Mouse (Mus musculus) CH12.LX (cell line): ENCODE results near the gene Dcpp2. TPM values are rescaled to one million over a fixed set of nuclear protein-coding genes. Genes with fewer than 3 reads are reported as not detected.

Experiments
- DNase-seq: peaks from one replicate; pipeline ENCODE4 v3.0.0-alpha.2; 2013; ENCODE audit errors: extremely low read depth
- H3K27ac ChIP-seq: 2 replicates; pipeline ENCODE4 v1.5.1; 2012; ENCODE audit warnings: low read depth, mild to moderate bottlenecking, control low read depth, moderate library complexity; ENCODE audit not compliant: insufficient read depth
- H3K27me3 ChIP-seq: replicated peaks from 2 replicates; pipeline ENCODE3; 2012; ENCODE audit warnings: inconsistent platforms
- H3K36me3 ChIP-seq, 2 experiments: replicated peaks in 1 of 2; 2 replicates each; pipeline versions ENCODE3 to v1.6.1; 2012; ENCODE audit warnings: inconsistent platforms in 1 of 2, low read length in 1 of 2, mild to moderate bottlenecking in 1 of 2, mixed read lengths in 1 of 2, moderate library complexity in 1 of 2; ENCODE audit not compliant: control insufficient read depth in 1 of 2, insufficient read depth in 1 of 2
- H3K4me1 ChIP-seq, 2 experiments: 2 replicates each; pipeline ENCODE4 v1.6.1; 2012; ENCODE audit warnings: inconsistent platforms in 1 of 2, moderate library complexity in 1 of 2; ENCODE audit not compliant: insufficient read depth in 2 of 2, control insufficient read depth in 1 of 2
- H3K4me2 ChIP-seq: 2 replicates; pipeline ENCODE4 v1.6.1; 2012; ENCODE audit warnings: low read depth, mild to moderate bottlenecking, control low read depth; ENCODE audit not compliant: poor library complexity, insufficient read depth, severe bottlenecking
- H3K4me3 ChIP-seq, 3 experiments: fragments of 150-350 bp in 1 of 3; sonication (generic) in 1 of 3; replicated peaks in 1 of 3; 2 replicates each; pipeline versions ENCODE3 to v1.5.1; 2011 to 2012; ENCODE audit warnings: low read depth in 2 of 3, low read length in 2 of 3, mild to moderate bottlenecking in 2 of 3, moderate library complexity in 2 of 3, control low read depth in 1 of 3, improper control_type of control experiment in 1 of 3, inconsistent platforms in 1 of 3, mixed read lengths in 1 of 3; ENCODE audit not compliant: poor library complexity in 1 of 3
- H3K79me2 ChIP-seq: replicated peaks from 2 replicates; pipeline ENCODE4 v1.6.1; 2012; ENCODE audit warnings: mild to moderate bottlenecking, moderate library complexity; ENCODE audit not compliant: control insufficient read depth, poor library complexity, insufficient read depth, severe bottlenecking; ENCODE audit errors: extremely low read depth
- H3K9ac ChIP-seq: 2 replicates; pipeline ENCODE4 v1.6.1; 2012; ENCODE audit warnings: low read depth, mild to moderate bottlenecking, control low read depth, moderate library complexity; ENCODE audit not compliant: insufficient read depth
- H3K9me3 ChIP-seq: replicated peaks from 2 replicates; pipeline ENCODE3; 2012; ENCODE audit warnings: low read length, inconsistent platforms, mixed read lengths
- BHLHE40 ChIP-seq: IDR thresholded peaks from 2 replicates; pipeline ENCODE4 v1.6.1; 2011; ENCODE audit warnings: mild to moderate bottlenecking, low read depth, low read length, improper control_type of control experiment
- CHD1 ChIP-seq: IDR thresholded peaks from 2 replicates; pipeline ENCODE4 v1.6.1; 2012; ENCODE audit warnings: low read depth, low read length, improper control_type of control experiment, inconsistent platforms
- CHD2 ChIP-seq: IDR thresholded peaks from 2 replicates; pipeline ENCODE4 v1.6.1; 2011; ENCODE audit warnings: low read length, improper control_type of control experiment
- CTCF ChIP-seq, 2 experiments: IDR thresholded peaks in 1 of 2; conservative IDR thresholded peaks in 1 of 2; 2 replicates each; pipeline ENCODE4 v1.5.1; 2011 to 2012; ENCODE audit warnings: low read depth in 2 of 2, low read length in 2 of 2, improper control_type of control experiment in 1 of 2, inconsistent platforms in 1 of 2, mild to moderate bottlenecking in 1 of 2, moderate library complexity in 1 of 2
- E2F4 ChIP-seq: IDR thresholded peaks from 2 replicates; pipeline ENCODE4 v1.6.1; 2011; ENCODE audit warnings: low read depth, low read length, improper control_type of control experiment; ENCODE audit not compliant: insufficient replicate concordance
- ELF1 ChIP-seq: IDR thresholded peaks from 2 replicates; pipeline ENCODE4 v1.6.1; 2014; ENCODE audit warnings: low read depth, mild to moderate bottlenecking, inconsistent platforms, low read length, improper control_type of control experiment
- EP300 ChIP-seq: IDR thresholded peaks from 2 replicates; pipeline ENCODE4 v1.6.1; 2011; ENCODE audit warnings: low read length, improper control_type of control experiment
- ETS1 ChIP-seq: conservative IDR thresholded peaks from 2 replicates; pipeline ENCODE4 v1.6.1; 2012; ENCODE audit warnings: low read depth, mild to moderate bottlenecking, inconsistent platforms, low read length, improper control_type of control experiment, moderate library complexity
- GABPA ChIP-seq: IDR thresholded peaks from 2 replicates; pipeline ENCODE4 v1.6.1; 2012; ENCODE audit warnings: low read depth, low read length, improper control_type of control experiment, inconsistent platforms; ENCODE audit not compliant: insufficient replicate concordance
- HCFC1 ChIP-seq: IDR thresholded peaks from 2 replicates; pipeline ENCODE4 v1.6.1; 2012; ENCODE audit warnings: low read depth, mild to moderate bottlenecking, inconsistent platforms, low read length, improper control_type of control experiment
- IRF4 ChIP-seq: IDR thresholded peaks from 2 replicates; pipeline ENCODE4 v1.6.1; 2014; ENCODE audit warnings: low read depth, mild to moderate bottlenecking, inconsistent platforms, low read length, improper control_type of control experiment
- JUN ChIP-seq: IDR thresholded peaks from 2 replicates; pipeline ENCODE4 v1.6.1; 2011; ENCODE audit warnings: low read depth, mild to moderate bottlenecking, low read length, improper control_type of control experiment, moderate library complexity; ENCODE audit not compliant: insufficient read depth
- JUND ChIP-seq: conservative IDR thresholded peaks from 2 replicates; pipeline ENCODE4 v1.6.1; 2011; ENCODE audit warnings: low read depth, low read length, improper control_type of control experiment
- KAT2A ChIP-seq: IDR thresholded peaks from 2 replicates; pipeline ENCODE4 v1.6.1; 2012; ENCODE audit warnings: low read length, improper control_type of control experiment, inconsistent platforms; ENCODE audit not compliant: insufficient replicate concordance
- MAFK ChIP-seq: IDR thresholded peaks from 2 replicates; pipeline ENCODE4 v1.6.1; 2011; ENCODE audit warnings: low read length, improper control_type of control experiment; ENCODE audit not compliant: insufficient replicate concordance
- MAX ChIP-seq: IDR thresholded peaks from 2 replicates; pipeline ENCODE4 v1.6.1; 2011; ENCODE audit warnings: low read length, improper control_type of control experiment
- MAZ ChIP-seq: IDR thresholded peaks from 2 replicates; pipeline ENCODE4 v1.6.1; 2012; ENCODE audit warnings: low read depth, mild to moderate bottlenecking, inconsistent platforms, low read length, improper control_type of control experiment, moderate library complexity
- MEF2A ChIP-seq: IDR thresholded peaks from 2 replicates; pipeline ENCODE4 v1.6.1; 2014; ENCODE audit warnings: low read depth, mild to moderate bottlenecking, inconsistent platforms, low read length, improper control_type of control experiment, borderline replicate concordance
- MXI1 ChIP-seq: IDR thresholded peaks from 2 replicates; pipeline ENCODE4 v1.6.1; 2011; ENCODE audit warnings: mild to moderate bottlenecking, low read depth, low read length, improper control_type of control experiment
- MYC ChIP-seq: IDR thresholded peaks from 2 replicates; pipeline ENCODE4 v1.6.1; 2011; ENCODE audit warnings: low read depth, mild to moderate bottlenecking, improper control_type of control experiment, low read length
- NELFE ChIP-seq: IDR thresholded peaks from 2 replicates; pipeline ENCODE4 v1.6.1; 2011; ENCODE audit warnings: low read depth, low read length, improper control_type of control experiment
- NRF1 ChIP-seq: IDR thresholded peaks from 2 replicates; pipeline ENCODE4 v1.6.1; 2014; ENCODE audit warnings: low read depth, mild to moderate bottlenecking, inconsistent platforms, low read length, improper control_type of control experiment, moderate library complexity
- PAX5 ChIP-seq: IDR thresholded peaks from 2 replicates; pipeline ENCODE4 v1.6.1; 2012; ENCODE audit warnings: low read length, inconsistent platforms, mixed read lengths
- POLR2A ChIP-seq: IDR thresholded peaks from 2 replicates; pipeline ENCODE4 v1.6.1; 2011; ENCODE audit warnings: low read depth, mild to moderate bottlenecking, improper control_type of control experiment, low read length
- POLR2AphosphoS2 ChIP-seq: IDR thresholded peaks from 2 replicates; pipeline ENCODE4 v1.6.1; 2011; ENCODE audit warnings: low read depth, low read length, improper control_type of control experiment
- RAD21 ChIP-seq: IDR thresholded peaks from 2 replicates; pipeline ENCODE4 v1.6.1; 2011; ENCODE audit warnings: low read depth, mild to moderate bottlenecking, low read length, improper control_type of control experiment, moderate library complexity
- RCOR1 ChIP-seq: conservative IDR thresholded peaks from 2 replicates; pipeline ENCODE4 v1.6.1; 2012; ENCODE audit warnings: low read depth, mild to moderate bottlenecking, inconsistent platforms, low read length, improper control_type of control experiment
- SIN3A ChIP-seq: IDR thresholded peaks from 2 replicates; pipeline ENCODE4 v1.6.1; 2012; ENCODE audit warnings: low read length, improper control_type of control experiment, inconsistent platforms
- SMC3 ChIP-seq: IDR thresholded peaks from 2 replicates; pipeline ENCODE4 v1.6.1; 2011; ENCODE audit warnings: low read depth, low read length, improper control_type of control experiment
- TBP ChIP-seq: conservative IDR thresholded peaks from 2 replicates; pipeline ENCODE4 v1.6.1; 2011; ENCODE audit warnings: low read depth, low read length, improper control_type of control experiment
- TCF12 ChIP-seq: IDR thresholded peaks from 2 replicates; pipeline ENCODE4 v1.6.1; 2014; ENCODE audit warnings: low read depth, mild to moderate bottlenecking, inconsistent platforms, low read length, improper control_type of control experiment
- UBTF ChIP-seq: IDR thresholded peaks from 2 replicates; pipeline ENCODE4 v1.6.1; 2012; ENCODE audit warnings: low read depth, mild to moderate bottlenecking, inconsistent platforms, low read length, improper control_type of control experiment, moderate library complexity
- USF1 ChIP-seq: IDR thresholded peaks from 2 replicates; pipeline ENCODE4 v1.6.1; 2014; ENCODE audit warnings: low read depth, mild to moderate bottlenecking, inconsistent platforms, low read length, improper control_type of control experiment
- USF2 ChIP-seq: conservative IDR thresholded peaks from 2 replicates; pipeline ENCODE4 v1.6.1; 2011; ENCODE audit warnings: low read depth, low read length, improper control_type of control experiment
- ZC3H11A ChIP-seq: IDR thresholded peaks from 2 replicates; pipeline ENCODE4 v1.6.1; 2012; ENCODE audit warnings: low read depth, mild to moderate bottlenecking, inconsistent platforms, low read length, improper control_type of control experiment
- ZKSCAN1 ChIP-seq: IDR thresholded peaks from 2 replicates; pipeline ENCODE4 v1.6.1; 2012; ENCODE audit warnings: low read depth, inconsistent platforms, low read length, improper control_type of control experiment, borderline replicate concordance
- ZMIZ1 ChIP-seq: IDR thresholded peaks from 2 replicates; pipeline ENCODE4 v1.6.1; 2012; ENCODE audit warnings: low read depth, mild to moderate bottlenecking, inconsistent platforms, low read length, improper control_type of control experiment
- ZNF384 ChIP-seq: IDR thresholded peaks from 2 replicates; pipeline ENCODE4 v1.6.1; 2012; ENCODE audit warnings: low read depth, low read length, improper control_type of control experiment, inconsistent platforms
- dilution Hi-C: fragments of 300-500 bp; cut with MboI; formaldehyde crosslinking; loops from 2 replicates; pipeline ENCODE4 v1.14.3; 2020; ENCODE audit warnings: low sequenced_read_pairs; ENCODE audit not compliant: extremely low pct_unique_long_range_greater_than_20kb, extremely low pct_ligation_motif_present
- in situ Hi-C: fragments of 300-500 bp; cut with MboI; formaldehyde crosslinking; loops from 3 replicates; pipeline ENCODE4 v1.14.3; 2019; ENCODE audit warnings: low sequenced_read_pairs, low pct_ligation_motif_present, low pct_unique_long_range_greater_than_20kb, mixed read lengths
- polyA plus RNA-seq: library from polyadenylated mRNA; unstranded; fragments of >175 nt; gene quantifications from 2 replicates; pipeline ENCODE4 v1.2.1, GENCODE M21; 2012; ENCODE audit warnings: low read depth; ENCODE audit not compliant: insufficient read length
- total RNA-seq, 2 experiments: library from RNA; depleted of rRNA; stranded (reverse); fragments of 300-350 nt in 1 of 2; fragments of >200 nt in 1 of 2; gene quantifications; 2 replicates each; pipeline ENCODE4 v1.2.3; 2012 to 2014

Gene Dcpp2
- total and polyA plus RNA-seq, 3 experiments = not detected

DNA sequence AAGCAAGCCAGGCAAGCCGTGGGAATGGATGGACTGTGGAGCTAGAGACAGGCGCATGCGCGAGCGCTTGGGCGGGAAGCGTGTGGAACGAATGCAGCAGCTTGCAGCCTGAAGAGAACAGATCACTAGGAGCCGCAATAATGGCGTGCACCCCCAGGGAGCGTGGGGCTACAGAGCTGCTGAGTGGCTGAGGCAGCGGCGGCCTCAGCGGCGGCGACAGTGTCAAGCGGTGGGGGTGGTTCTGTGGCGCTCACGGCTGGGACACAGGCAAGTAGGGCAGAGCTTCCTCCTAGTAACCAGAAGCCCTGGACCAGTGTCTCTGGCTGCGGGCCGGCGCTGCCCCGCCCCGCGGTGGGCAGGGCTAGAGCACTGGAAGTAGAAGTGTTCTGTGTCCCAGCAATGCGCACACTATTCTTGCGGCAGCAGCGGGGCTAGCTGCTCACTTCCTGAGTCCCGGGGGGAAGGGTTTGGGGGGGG is 43.9 kb downstream of the Dcpp2 start:
- Histone ChIP-seq H3K9ac (peak overlapping the region; percentile 39), H3K27me3 (peaks cover 26% of the 10 kb centered on the region), H3K36me3 (no peaks in the 10 kb centered on the region), H3K9me3 (no peaks in the 10 kb centered on the region), H3K4me3 (peak overlapping the region; percentile 49 to 65 (median 59)), H3K4me1 (peaks cover 0 to 10% of the 10 kb centered on the region in 2 experiments; a peak in 2 of 4 replicates), H3K27ac (no peak overlapping the region), H3K79me2 (no peaks in the 10 kb centered on the region), H3K4me2 (peak overlapping the region; percentile 79)
- in situ Hi-C loops = no loop called here
- dilution Hi-C loops = no loop called here
- DNase-seq = peak; percentile 89
- TF ChIP-seq RAD21 (no peak), MEF2A (0 out of 2 replicates have a peak, but pooled peaks have one; percentile 24), ELF1 (peak; percentile 52; the same call in 1 of the 2 replicates), CTCF (conservative IDR thresholded peaks at IDR 0.05 in 1 of 2, IDR thresholded peaks at IDR 0.05 in 1 of 2; ENCODE audit: low read depth in 2 of 2, low read length in 2 of 2) (no peak), MXI1 (no peak; the same call in 1 of the 2 replicates), USF2 (no peak), TBP (peak; percentile 73), UBTF (no peak), HCFC1 (peak; percentile 25; the same call in 1 of the 2 replicates), GABPA (no peak), ZKSCAN1 (no peak), MAFK (no peak), ZMIZ1 (peak; percentile 79), TCF12 (no peak; the same call in 1 of the 2 replicates), JUND (no peak), PAX5 (no peak), USF1 (no peak), IRF4 (no peak; the same call in 1 of the 2 replicates), CHD1 (no peak), POLR2AphosphoS2 (no peak), SMC3 (no peak), JUN (no peak), MAX (peak; percentile 83), SIN3A (peak; percentile 43; the same call in 1 of the 2 replicates), MYC (no peak), RCOR1 (no peak), NRF1 (peak; percentile 96), POLR2A (peak; percentile 89), E2F4 (peak; percentile 89; the same call in 1 of the 2 replicates), CHD2 (no peak), ZC3H11A (no peak), KAT2A (no peak), BHLHE40 (no peak), NELFE (peak; percentile 65), ZNF384 (no peak), EP300 (no peak), MAZ (no peak), ETS1 (no peak)
- TF ChIP-seq, all 38 proteins: peak for 11
